Mouse (Mus musculus) limb, embryonic 10.5 days (tissue): ENCODE results near the gene Trmt2a. TPM values are rescaled to one million over a fixed set of nuclear protein-coding genes. Genes with fewer than 3 reads are reported as not detected.

ENCODE experiments used
- DNase-seq: peaks from one replicate; pipeline ENCODE4 v3.0.0-alpha.2; 2017; ENCODE audit warnings: low spot score
- H3K27ac ChIP-seq: fragments of 300-500 bp; sonication (generic); 2 replicates; pipeline ENCODE4 v1.5.1; 2016; ENCODE audit warnings: mild to moderate bottlenecking
- H3K27me3 ChIP-seq: fragments of 300-500 bp; sonication (generic); 2 replicates; pipeline ENCODE4 v1.6.1; 2016; ENCODE audit warnings: low read depth, mild to moderate bottlenecking; ENCODE audit not compliant: poor library complexity, severe bottlenecking
- H3K36me3 ChIP-seq: fragments of 300-500 bp; sonication (generic); 2 replicates; pipeline ENCODE4 v1.6.1; 2016; ENCODE audit warnings: mild to moderate bottlenecking, moderate library complexity
- H3K4me1 ChIP-seq: fragments of 300-500 bp; sonication (generic); 2 replicates; pipeline ENCODE4 v1.6.1; 2016
- H3K4me3 ChIP-seq: fragments of 300-500 bp; sonication (generic); 2 replicates; pipeline ENCODE4 v1.5.1; 2016; ENCODE audit warnings: mild to moderate bottlenecking, moderate library complexity
- H3K9me3 ChIP-seq: fragments of 300-500 bp; sonication (generic); replicated peaks from 2 replicates; pipeline ENCODE4 v1.6.1; 2016; ENCODE audit warnings: mild to moderate bottlenecking
- WGBS: fragments of 180-500 bp; shearing (Covaris S2); methylation state at CpG from one replicate; pipeline ENCODE4 v1.1.7; 2016; 5-methylcytosine and 5-hydroxymethylcytosine counted together
- polyA plus RNA-seq: library from polyadenylated mRNA; unstranded; fragments of >200 nt; fragmentation: Nextera tagmentation; extraction: Ambion mirVana; gene quantifications from 2 replicates; pipeline ENCODE4 v1.2.1, GENCODE M21; 2016

The Trmt2a gene
- polyA plus RNA-seq, 1 experiment from 2014 or later: 122 TPM

- H3K36me3 ChIP-seq: peaks cover 51% of the 10 kb centered on the region
- 84% methylated on average over 6 of the region's 6 CpGs for WGBS
These were observed 27.5 kb upstream of the Trmt2a start for GRCm38 (mm10) chr16:18220856-18221542.

GRCm38 (mm10) chr16:18221543-18221898, 27.0 kb upstream of the Trmt2a start:
- peaks cover 38% of the 10 kb centered on the region for H3K4me1 ChIP-seq
- DNase-seq: no peak
- 76% methylated on average over 11 of the region's 11 CpGs for whole genome bisulfite sequencing
- H3K36me3 ChIP-seq: peaks cover 57% of the 10 kb centered on the region
- H3K27ac ChIP-seq: no peak overlapping the region
- no peak overlapping the region for H3K4me3 ChIP-seq
- H3K27me3 ChIP-seq: no peaks in the 10 kb centered on the region
- H3K9me3 ChIP-seq: no peaks in the 10 kb centered on the region

More at GRCm38 (mm10) chr16:18220856-18221542, 27.5 kb upstream of the Trmt2a start:
- H3K4me1 ChIP-seq: peaks cover 38% of the 10 kb centered on the region
- no peak for DNase-seq
- H3K9me3 ChIP-seq: no peaks in the 10 kb centered on the region
- H3K4me3 ChIP-seq: no peak overlapping the region
- H3K27ac ChIP-seq: no peak overlapping the region; the same call in 1 of the 2 replicates
- no peaks in the 10 kb centered on the region for H3K27me3 ChIP-seq

GRCm38 (mm10) chr16:18222188-18222587, 26.3 kb upstream of the Trmt2a start:
- no peaks in the 10 kb centered on the region for H3K9me3 ChIP-seq
- WGBS: 82% methylated on average over 11 of the region's 11 CpGs
- no peak overlapping the region for H3K27ac ChIP-seq
- no peak overlapping the region for H3K4me3 ChIP-seq
- H3K36me3 ChIP-seq: peaks cover 63% of the 10 kb centered on the region
- DNase-seq: no peak
- H3K27me3 ChIP-seq: no peaks in the 10 kb centered on the region
- peaks cover 38% of the 10 kb centered on the region for H3K4me1 ChIP-seq

GRCm38 (mm10) chr16:18227187-18227586, 21.3 kb upstream of the Trmt2a start:
- no peaks in the 10 kb centered on the region for H3K27me3 ChIP-seq
- H3K27ac ChIP-seq: no peak overlapping the region
- H3K4me3 ChIP-seq: no peak overlapping the region
- H3K4me1 ChIP-seq: peaks cover 15% of the 10 kb centered on the region
- WGBS: 93% methylated on average over 13 of the region's 13 CpGs
- no peaks in the 10 kb centered on the region for H3K9me3 ChIP-seq
- DNase-seq: no peak
- H3K36me3 ChIP-seq: peaks cover 79% of the 10 kb centered on the region

- peaks cover 72% of the 10 kb centered on the region for H3K36me3 ChIP-seq
- H3K27me3 ChIP-seq: no peaks in the 10 kb centered on the region
These were observed 20.5 kb upstream of the Trmt2a start for GRCm38 (mm10) chr16:18227897-18228422.

GRCm38 (mm10) chr16:18228856-18229255, 19.6 kb upstream of the Trmt2a start:
- DNase-seq: no peak
- H3K27me3 ChIP-seq: no peaks in the 10 kb centered on the region
- H3K27ac ChIP-seq: no peak overlapping the region
- 90% methylated on average over 4 of the region's 4 CpGs for WGBS
- peaks cover 67% of the 10 kb centered on the region for H3K36me3 ChIP-seq
- H3K4me3 ChIP-seq: no peak overlapping the region
- H3K4me1 ChIP-seq: peaks cover 24% of the 10 kb centered on the region
- H3K9me3 ChIP-seq: no peaks in the 10 kb centered on the region

More at GRCm38 (mm10) chr16:18227897-18228422, 20.5 kb upstream of the Trmt2a start:
- H3K4me3 ChIP-seq: peak overlapping the region; percentile 6; the same call in 1 of the 2 replicates
- 95% methylated on average over 20 of the region's 20 CpGs for WGBS
- no peaks in the 10 kb centered on the region for H3K9me3 ChIP-seq
- DNase-seq: no peak
- H3K27ac ChIP-seq: no peak overlapping the region
- H3K4me1 ChIP-seq: peaks cover 15% of the 10 kb centered on the region

GRCm38 (mm10) chr16:18229622-18230021, 18.9 kb upstream of the Trmt2a start:
- H3K36me3 ChIP-seq: peaks cover 59% of the 10 kb centered on the region
- H3K9me3 ChIP-seq: no peaks in the 10 kb centered on the region
- no peaks in the 10 kb centered on the region for H3K27me3 ChIP-seq
- DNase-seq: no peak
- peaks cover 32% of the 10 kb centered on the region for H3K4me1 ChIP-seq
- no peak overlapping the region for H3K27ac ChIP-seq
- WGBS: 95% methylated on average over 11 of the region's 11 CpGs
- H3K4me3 ChIP-seq: no peak overlapping the region

- peaks cover 38% of the 10 kb centered on the region for H3K4me1 ChIP-seq
- H3K27ac ChIP-seq: no peak overlapping the region
- DNase-seq: no peak
- no peaks in the 10 kb centered on the region for H3K27me3 ChIP-seq
- H3K4me3 ChIP-seq: no peak overlapping the region
- no peaks in the 10 kb centered on the region for H3K9me3 ChIP-seq
- peaks cover 49% of the 10 kb centered on the region for H3K36me3 ChIP-seq
- WGBS: 90% methylated on average over 6 of the region's 6 CpGs
These were observed 17.9 kb upstream of the Trmt2a start for GRCm38 (mm10) chr16:18230617-18231016.

GRCm38 (mm10) chr16:18231047-18231446, 17.4 kb upstream of the Trmt2a start:
- peaks cover 42% of the 10 kb centered on the region for H3K4me1 ChIP-seq
- H3K27me3 ChIP-seq: no peaks in the 10 kb centered on the region
- H3K27ac ChIP-seq: no peak overlapping the region
- H3K36me3 ChIP-seq: peaks cover 45% of the 10 kb centered on the region
- DNase-seq: no peak
- no peak overlapping the region for H3K4me3 ChIP-seq
- H3K9me3 ChIP-seq: no peaks in the 10 kb centered on the region
- 89% methylated on average over 3 of the region's 3 CpGs for WGBS

GRCm38 (mm10) chr16:18231451-18231850, 17.0 kb upstream of the Trmt2a start:
- Histone ChIP-seq H3K4me3 (no peak overlapping the region), H3K9me3 (no peaks in the 10 kb centered on the region), H3K36me3 (peaks cover 41% of the 10 kb centered on the region), H3K4me1 (peaks cover 46% of the 10 kb centered on the region), H3K27me3 (no peaks in the 10 kb centered on the region), H3K27ac (no peak overlapping the region)
- no peak for DNase-seq
- WGBS: 87% methylated on average over 4 of the region's 4 CpGs

- no peaks in the 10 kb centered on the region for H3K27me3 ChIP-seq
- H3K36me3 ChIP-seq: peaks cover 35% of the 10 kb centered on the region
- no peak for DNase-seq
- 55% methylated on average over 1 of the region's 1 CpGs for WGBS
- H3K4me1 ChIP-seq: peaks cover 48% of the 10 kb centered on the region
- H3K9me3 ChIP-seq: no peaks in the 10 kb centered on the region
- H3K4me3 ChIP-seq: no peak overlapping the region; the same call in 1 of the 2 replicates
- no peak overlapping the region for H3K27ac ChIP-seq
These were observed 15.0 kb upstream of the Trmt2a start for GRCm38 (mm10) chr16:18233451-18233850.

- no peaks in the 10 kb centered on the region for H3K27me3 ChIP-seq
- H3K4me1 ChIP-seq: peaks cover 46% of the 10 kb centered on the region
- peak overlapping the region; percentile 81 for H3K4me3 ChIP-seq
- WGBS: 22% methylated on average over 13 of the region's 13 CpGs
- peaks cover 35% of the 10 kb centered on the region for H3K36me3 ChIP-seq
- H3K27ac ChIP-seq: peak overlapping the region; percentile 88
- DNase-seq: peak; percentile 48
- H3K9me3 ChIP-seq: no peaks in the 10 kb centered on the region
These were observed 14.4 kb upstream of the Trmt2a start for GRCm38 (mm10) chr16:18233919-18234670.
